Mouse (Mus musculus) midbrain, embryonic 10.5 days (tissue): ENCODE measurements around the gene Ifnk. TPM values are rescaled to one million over a fixed set of nuclear protein-coding genes. Genes with fewer than 3 reads are reported as not detected.

Experiments
- DNase-seq: peaks from one replicate; pipeline ENCODE4 v3.0.0-alpha.2; 2017; ENCODE audit warnings: low spot score
- H3K27ac ChIP-seq: fragments of 300-500 bp; sonication (generic); replicated peaks from 2 replicates; pipeline ENCODE4 v1.5.1; 2016; ENCODE audit warnings: mild to moderate bottlenecking
- H3K27me3 ChIP-seq: fragments of 300-500 bp; sonication (generic); 2 replicates; pipeline ENCODE4 v1.6.1; 2016; ENCODE audit warnings: low read depth, mild to moderate bottlenecking; ENCODE audit not compliant: poor library complexity, severe bottlenecking
- H3K36me3 ChIP-seq: fragments of 300-500 bp; sonication (generic); 2 replicates; pipeline ENCODE4 v1.6.1; 2016; ENCODE audit warnings: mild to moderate bottlenecking, moderate library complexity
- H3K4me1 ChIP-seq: fragments of 300-500 bp; sonication (generic); 2 replicates; pipeline ENCODE4 v1.6.1; 2016
- H3K4me3 ChIP-seq: fragments of 300-500 bp; sonication (generic); 2 replicates; pipeline ENCODE4 v1.5.1; 2016; ENCODE audit warnings: mild to moderate bottlenecking, moderate library complexity
- H3K9me3 ChIP-seq: fragments of 300-500 bp; sonication (generic); replicated peaks from 2 replicates; pipeline ENCODE4 v1.6.1; 2016; ENCODE audit warnings: mild to moderate bottlenecking
- WGBS: fragments of 180-500 bp; shearing (Covaris S2); methylation state at CpG from one replicate; pipeline ENCODE4 v1.1.7; 2016; 5-methylcytosine and 5-hydroxymethylcytosine counted together
- polyA plus RNA-seq: library from polyadenylated mRNA; unstranded; fragments of >200 nt; fragmentation: Nextera tagmentation; extraction: Ambion mirVana; gene quantifications from 2 replicates; pipeline ENCODE4 v1.2.1, GENCODE M21; 2016

The Ifnk gene
- polyA plus RNA-seq, 1 experiment from 2014 or later: 0.30 TPM

DNA sequence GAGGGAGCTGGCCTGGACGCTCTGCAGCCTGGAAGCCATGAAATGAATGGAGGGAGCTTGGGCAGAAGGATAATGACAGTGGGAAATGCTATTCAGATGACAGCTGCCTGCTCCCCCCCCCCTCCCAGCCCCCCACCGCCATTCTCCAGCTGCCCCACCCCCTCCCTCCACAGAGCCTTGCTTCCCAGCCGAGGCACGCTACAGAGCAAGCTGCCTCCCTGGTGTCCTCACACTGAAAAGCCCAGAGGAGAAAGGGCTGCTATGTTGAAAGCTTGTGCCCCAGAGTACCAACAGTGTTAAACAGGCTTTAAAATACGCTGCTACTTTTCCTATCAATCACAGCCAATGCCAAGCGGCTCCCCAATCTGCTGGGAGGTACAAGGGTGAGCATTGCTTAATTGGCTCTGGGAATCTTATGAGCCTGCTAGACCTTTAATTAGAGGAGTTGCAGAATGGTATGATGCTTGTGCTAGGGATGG, 26.5 kb upstream of the Ifnk start:
- Histone ChIP-seq H3K4me3 (peak overlapping the region; percentile 38), H3K27ac (peak overlapping the region; percentile 83), H3K27me3 (no peaks in the 10 kb centered on the region), H3K9me3 (no peaks in the 10 kb centered on the region), H3K4me1 (peaks cover 84% of the 10 kb centered on the region), H3K36me3 (no peaks in the 10 kb centered on the region)
- WGBS: 3% methylated on average over 6 of the region's 6 CpGs
- peak; percentile 76 for DNase-seq

DNA sequence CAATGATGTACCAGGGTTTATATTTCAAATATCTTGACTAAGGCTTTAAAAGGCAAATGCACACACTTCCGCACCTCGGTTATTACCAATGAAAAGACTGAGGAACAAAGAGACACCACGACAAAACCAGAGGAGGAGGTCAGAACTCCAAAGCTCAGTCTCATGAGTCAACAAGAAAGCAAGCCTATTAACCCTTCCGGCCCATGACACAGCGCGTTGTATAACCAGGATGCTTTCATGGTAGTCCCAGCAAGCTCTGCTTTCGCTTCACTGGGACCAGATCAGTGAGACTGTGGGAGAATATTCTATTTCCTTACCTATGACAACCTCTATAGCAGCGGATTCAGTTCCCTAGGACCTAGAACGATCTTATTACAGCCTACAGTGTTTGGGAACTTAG, 25.1 kb upstream of the Ifnk start:
- DNase-seq: no peak
- Histone ChIP-seq H3K9me3 (no peaks in the 10 kb centered on the region), H3K36me3 (no peaks in the 10 kb centered on the region), H3K4me3 (no peak overlapping the region), H3K27me3 (no peaks in the 10 kb centered on the region), H3K4me1 (peaks cover 73% of the 10 kb centered on the region), H3K27ac (peak overlapping the region; percentile 83)
- 58% methylated on average over 9 of the region's 9 CpGs for WGBS

DNA sequence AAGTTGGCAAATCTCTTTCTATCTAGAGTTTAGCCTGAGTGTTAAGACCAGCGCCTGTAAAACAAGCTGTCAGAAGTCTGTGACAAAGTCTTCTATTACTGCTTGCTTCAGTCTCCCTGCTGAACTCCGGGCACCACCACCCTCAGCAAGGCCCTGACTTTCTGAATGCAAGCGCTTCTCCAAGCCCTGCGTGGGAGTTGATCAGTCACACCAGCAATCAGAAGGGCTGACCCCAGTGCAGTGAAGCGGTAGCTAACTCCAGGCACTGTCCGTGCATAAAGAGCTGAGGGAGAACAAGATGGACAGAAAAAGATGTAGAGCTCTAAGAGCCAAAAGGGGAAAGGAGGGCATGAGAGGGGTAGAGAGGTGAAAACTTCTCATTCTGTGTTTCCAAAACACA, 24.1 kb upstream of the Ifnk start:
- H3K4me1 ChIP-seq: peaks cover 63% of the 10 kb centered on the region
- H3K36me3 ChIP-seq: peaks cover 4% of the 10 kb centered on the region; the same call in 1 of the 2 replicates

DNA sequence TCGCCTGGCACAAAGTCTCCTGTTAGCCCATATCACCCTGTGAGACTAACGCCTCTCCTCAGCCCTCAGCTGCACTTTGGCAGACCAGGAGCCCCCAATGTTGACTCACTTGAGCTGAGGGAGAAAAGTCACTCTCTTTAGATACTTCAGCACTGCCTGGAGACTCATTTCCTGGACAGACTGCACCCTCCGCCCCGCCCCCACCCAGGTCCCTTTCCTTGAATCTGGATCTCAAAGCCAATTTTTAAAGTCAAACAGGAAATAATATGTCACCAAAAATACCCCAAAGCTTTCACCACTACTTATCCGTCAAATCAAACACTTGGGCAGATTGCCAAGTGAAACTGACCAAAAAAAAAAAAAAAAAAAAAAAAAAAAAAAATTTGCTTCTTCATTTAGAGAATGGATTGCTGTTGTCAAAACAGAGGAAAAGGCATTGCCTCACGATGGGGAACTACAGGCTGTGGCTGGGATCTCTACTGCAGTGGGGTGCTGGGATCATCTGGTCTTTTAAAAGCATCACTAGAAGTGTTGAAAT, 21.4 kb upstream of the Ifnk start:
- Histone ChIP-seq H3K9me3 (no peaks in the 10 kb centered on the region), H3K4me1 (peaks cover 36% of the 10 kb centered on the region), H3K4me3 (no peak overlapping the region), H3K36me3 (peaks cover 9% of the 10 kb centered on the region; the same call in 1 of the 2 replicates), H3K27ac (no peak overlapping the region), H3K27me3 (no peaks in the 10 kb centered on the region)
- DNase-seq: no peak
- WGBS: 87% methylated on average over 6 of the region's 6 CpGs

More for the DNA sequence above, 24.1 kb upstream of the Ifnk start:
- 46% methylated on average over 6 of the region's 6 CpGs for WGBS
- H3K27me3 ChIP-seq: no peaks in the 10 kb centered on the region
- peak overlapping the region; percentile 52 for H3K27ac ChIP-seq
- no peak overlapping the region for H3K4me3 ChIP-seq
- no peak for DNase-seq
- no peaks in the 10 kb centered on the region for H3K9me3 ChIP-seq

DNA sequence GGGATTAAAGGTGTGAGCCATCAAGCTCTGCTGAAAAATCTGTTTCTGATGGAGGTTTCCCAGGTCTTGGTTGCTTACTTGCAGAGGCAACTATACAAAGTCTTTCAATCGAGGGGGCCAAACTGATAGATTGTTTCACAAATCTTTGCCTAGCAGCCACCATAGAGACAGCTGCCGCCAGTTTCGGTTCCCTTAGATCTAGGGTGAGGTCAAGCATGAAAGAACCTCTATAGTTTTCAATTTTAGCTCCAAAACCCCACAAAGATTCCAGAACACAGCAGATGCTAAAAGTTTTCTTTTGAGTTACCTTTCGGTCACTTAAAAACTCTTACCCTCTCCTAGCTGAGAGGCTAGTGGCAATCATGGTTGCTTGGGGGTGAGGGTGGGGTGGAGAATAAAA, 20.3 kb upstream of the Ifnk start:
- H3K36me3 ChIP-seq: peaks cover 9% of the 10 kb centered on the region; the same call in 1 of the 2 replicates
- no peaks in the 10 kb centered on the region for H3K9me3 ChIP-seq
- peaks cover 35% of the 10 kb centered on the region for H3K4me1 ChIP-seq
- no peaks in the 10 kb centered on the region for H3K27me3 ChIP-seq
- H3K27ac ChIP-seq: 0 out of 2 replicates have a peak overlapping the region, but pooled peaks have one; percentile 17
- H3K4me3 ChIP-seq: no peak overlapping the region
- DNase-seq: no peak
- 85% methylated on average over 4 of the region's 4 CpGs for whole genome bisulfite sequencing

DNA sequence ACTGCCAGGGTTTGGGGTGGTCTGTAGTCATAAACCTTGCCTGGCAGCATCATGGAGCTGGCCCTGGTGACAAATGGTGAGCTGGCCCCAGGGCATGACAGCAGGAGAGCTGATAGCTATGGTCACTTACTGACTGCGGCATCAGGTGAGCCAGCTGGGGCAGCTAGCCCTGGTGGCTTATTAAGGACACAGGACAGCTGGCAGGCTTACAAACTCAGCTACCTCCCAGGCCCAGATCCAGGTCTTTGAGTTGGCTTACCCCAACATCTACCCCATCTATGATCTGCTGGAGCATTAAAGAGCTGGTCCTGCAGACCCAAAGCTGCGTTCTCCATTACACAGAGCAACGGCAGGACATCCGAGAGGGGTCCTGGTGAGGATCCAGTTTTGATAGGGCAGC, 18.4 kb upstream of the Ifnk start:
- WGBS: 89% methylated on average over 4 of the region's 4 CpGs
- Histone ChIP-seq H3K4me1 (peaks cover 21% of the 10 kb centered on the region), H3K27ac (0 out of 2 replicates have a peak overlapping the region, but pooled peaks have one; percentile 28), H3K36me3 (peaks cover 9% of the 10 kb centered on the region; the same call in 1 of the 2 replicates), H3K9me3 (no peaks in the 10 kb centered on the region), H3K4me3 (no peak overlapping the region), H3K27me3 (no peaks in the 10 kb centered on the region)
- no peak for DNase-seq

DNA sequence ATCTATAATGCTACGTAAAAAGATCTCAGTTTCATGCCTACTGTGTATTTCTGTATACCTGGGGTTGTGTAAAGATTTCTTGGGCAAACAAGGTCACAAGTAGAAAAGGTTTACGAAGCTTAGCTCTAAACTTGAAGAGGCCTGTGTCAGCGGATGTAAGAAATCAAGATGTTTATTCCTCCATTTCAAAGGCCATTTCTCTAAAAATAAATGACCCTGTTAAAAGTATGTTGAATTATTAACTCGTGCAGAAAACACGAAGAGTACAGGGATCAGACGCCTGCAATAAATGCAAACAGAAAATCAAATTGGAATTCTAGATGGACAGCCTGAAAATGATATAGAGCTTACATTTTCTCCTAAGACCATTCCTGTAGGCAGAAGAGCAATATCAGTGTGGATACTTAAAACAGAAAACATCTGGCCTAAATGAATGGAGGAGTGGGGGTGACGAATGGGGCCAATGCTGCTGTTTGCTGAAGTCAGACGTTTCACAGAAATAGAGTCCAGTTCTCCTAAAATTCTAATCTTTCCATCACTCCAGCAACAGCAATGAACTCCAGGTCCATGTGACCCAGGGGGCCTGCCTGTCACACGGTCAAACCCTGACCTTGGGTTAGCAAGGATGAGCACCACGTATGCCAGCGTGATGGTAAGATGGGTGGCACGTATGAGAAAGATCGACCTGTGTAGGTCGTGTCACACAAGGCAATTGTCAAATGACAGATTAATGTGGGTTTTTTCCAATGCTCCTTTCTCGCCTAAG, 16.8 kb upstream of the Ifnk start:
- Histone ChIP-seq H3K27ac (no peak overlapping the region), H3K36me3 (peaks cover 9% of the 10 kb centered on the region; the same call in 1 of the 2 replicates), H3K27me3 (no peaks in the 10 kb centered on the region), H3K4me1 (peaks cover 17% of the 10 kb centered on the region), H3K4me3 (no peak overlapping the region), H3K9me3 (no peaks in the 10 kb centered on the region)
- 90% methylated on average over 15 of the region's 15 CpGs for WGBS
- no peak for DNase-seq

DNA sequence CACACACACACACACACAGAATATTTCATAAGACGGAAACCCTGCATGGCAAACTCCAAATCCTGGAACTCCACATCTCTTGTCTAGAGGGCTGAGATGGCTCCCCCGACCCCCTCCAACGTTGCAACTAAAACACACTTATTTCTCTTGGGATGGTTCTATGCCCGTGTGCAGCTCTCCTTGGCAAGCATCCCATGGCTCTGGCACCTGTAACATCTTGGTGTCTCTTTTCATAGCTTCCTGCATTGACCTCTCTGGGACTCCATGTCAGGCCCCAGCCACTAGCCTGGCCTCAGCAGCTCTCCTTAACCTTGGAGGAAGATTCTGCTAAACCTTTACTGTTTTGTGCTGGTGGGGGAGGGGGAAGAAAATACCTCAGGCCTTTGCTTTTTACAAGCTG, 16.1 kb upstream of the Ifnk start:
- H3K4me3 ChIP-seq: no peak overlapping the region
- no peaks in the 10 kb centered on the region for H3K9me3 ChIP-seq
- WGBS: 83% methylated on average over 4 of the region's 4 CpGs
- DNase-seq: no peak
- H3K36me3 ChIP-seq: peaks cover 9% of the 10 kb centered on the region; the same call in 1 of the 2 replicates
- no peaks in the 10 kb centered on the region for H3K27me3 ChIP-seq
- H3K27ac ChIP-seq: 0 out of 2 replicates have a peak overlapping the region, but pooled peaks have one; percentile 28
- peaks cover 17% of the 10 kb centered on the region for H3K4me1 ChIP-seq

DNA sequence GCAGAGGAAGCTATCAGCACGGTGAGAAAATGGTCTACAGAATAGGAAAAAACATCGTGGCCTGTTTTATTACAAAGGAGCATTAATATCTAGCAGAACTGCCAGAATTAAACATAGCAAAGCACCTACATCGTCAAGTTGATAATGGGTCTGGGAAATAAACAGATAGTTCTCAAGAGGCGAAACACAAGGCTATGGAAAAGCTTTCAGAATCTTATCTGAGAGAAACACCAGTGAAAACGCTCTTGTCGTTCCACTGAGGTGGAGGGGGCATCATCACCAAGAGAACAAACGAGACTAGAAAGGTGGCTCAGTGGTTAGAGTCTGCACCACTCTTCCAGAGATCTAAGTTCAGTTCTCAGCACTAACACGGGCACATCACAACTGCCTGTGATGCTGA, 14.9 kb upstream of the Ifnk start:
- Histone ChIP-seq H3K27ac (no peak overlapping the region), H3K36me3 (peaks cover 8% of the 10 kb centered on the region; the same call in 1 of the 2 replicates), H3K9me3 (no peaks in the 10 kb centered on the region), H3K4me1 (peaks cover 15% of the 10 kb centered on the region), H3K4me3 (no peak overlapping the region), H3K27me3 (no peaks in the 10 kb centered on the region)
- 89% methylated on average over 8 of the region's 8 CpGs for WGBS
- no peak for DNase-seq

DNA sequence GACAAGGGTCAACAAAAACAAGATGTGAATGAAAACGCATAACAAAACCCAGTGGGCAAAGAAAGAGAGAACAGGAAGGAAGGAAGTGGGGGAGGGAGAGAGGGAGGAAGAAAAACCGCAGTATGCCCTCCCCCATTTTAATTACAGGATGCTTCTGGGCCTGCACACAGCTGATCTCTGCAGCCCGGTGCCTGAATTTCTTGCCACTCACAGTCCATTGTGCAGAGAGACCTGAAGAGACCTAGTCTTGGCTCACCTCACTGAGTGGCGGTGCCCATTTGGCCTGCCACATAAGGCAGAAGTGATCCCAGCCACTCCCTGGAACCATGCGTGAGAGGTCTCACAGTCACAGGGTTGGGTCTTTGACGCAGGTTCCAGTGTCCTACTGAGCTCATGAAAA, 13.8 kb upstream of the Ifnk start:
- Histone ChIP-seq H3K36me3 (0 out of 2 replicates have a peak, but pooled peaks cover 5% of the 10 kb centered on the region), H3K4me3 (no peak overlapping the region), H3K9me3 (no peaks in the 10 kb centered on the region), H3K27me3 (no peaks in the 10 kb centered on the region), H3K27ac (no peak overlapping the region), H3K4me1 (peaks cover 15% of the 10 kb centered on the region)
- no peak for DNase-seq
- WGBS: 59% methylated on average over 6 of the region's 6 CpGs

DNA sequence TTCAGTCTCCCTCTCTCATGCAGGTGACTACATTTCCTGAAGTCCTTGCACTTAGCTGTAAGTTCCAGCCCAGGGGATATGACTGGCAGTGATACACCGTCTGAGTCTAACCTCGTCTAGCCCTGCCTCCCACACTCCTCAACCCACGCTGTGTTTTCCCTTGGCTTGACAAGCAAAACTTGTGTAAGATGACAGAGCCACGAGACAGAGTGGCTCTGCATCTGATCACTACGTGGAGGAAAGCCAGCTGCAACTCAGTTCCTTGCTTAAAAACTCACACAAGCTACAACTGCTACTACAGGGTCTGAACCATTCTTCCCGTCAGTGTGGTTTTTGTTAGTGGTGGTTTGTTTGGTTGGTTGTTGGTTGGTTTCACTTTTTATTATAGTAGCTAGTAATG, 11.5 kb upstream of the Ifnk start:
- Histone ChIP-seq H3K27ac (no peak overlapping the region), H3K4me1 (peaks cover 15% of the 10 kb centered on the region), H3K36me3 (no peaks in the 10 kb centered on the region), H3K4me3 (no peak overlapping the region), H3K9me3 (no peaks in the 10 kb centered on the region), H3K27me3 (no peaks in the 10 kb centered on the region)
- 84% methylated on average over 6 of the region's 6 CpGs for WGBS
- no peak for DNase-seq

DNA sequence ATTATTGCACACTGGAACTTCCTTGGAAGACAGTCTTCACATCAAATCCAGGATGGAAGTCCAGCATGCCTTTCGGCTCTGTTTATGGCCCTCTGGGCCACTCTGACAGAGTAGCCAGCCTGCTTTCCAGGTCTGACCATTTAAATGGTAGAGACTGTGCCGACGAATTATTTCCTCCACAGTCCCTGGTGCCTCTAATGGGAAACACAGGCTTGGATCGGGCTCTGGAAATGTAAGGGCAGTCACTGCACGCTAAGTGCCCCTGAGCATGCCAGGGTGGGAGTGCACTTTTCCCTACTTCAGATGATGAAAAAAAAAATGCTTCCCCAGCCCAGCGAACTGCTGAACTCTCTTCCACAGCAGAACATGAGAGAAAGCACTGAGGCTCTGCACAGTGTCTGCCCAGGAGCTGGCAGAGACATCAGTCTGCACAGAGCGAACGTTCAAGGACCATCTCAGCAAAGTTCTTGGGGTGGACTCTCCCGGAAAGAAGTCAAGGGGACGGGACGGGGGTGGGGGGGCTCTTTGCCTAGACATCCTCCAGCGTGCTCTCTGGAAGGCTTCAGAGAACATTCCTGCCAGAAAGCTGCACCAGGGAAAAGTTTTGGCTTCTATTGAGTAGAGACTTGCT, 8.3 kb upstream of the Ifnk start:
- no peak overlapping the region for H3K27ac ChIP-seq
- H3K9me3 ChIP-seq: no peaks in the 10 kb centered on the region
- H3K4me3 ChIP-seq: no peak overlapping the region
- H3K4me1 ChIP-seq: no peaks in the 10 kb centered on the region
- WGBS: 85% methylated on average over 12 of the region's 12 CpGs
- H3K36me3 ChIP-seq: no peaks in the 10 kb centered on the region
- H3K27me3 ChIP-seq: no peaks in the 10 kb centered on the region
- DNase-seq: no peak

DNA sequence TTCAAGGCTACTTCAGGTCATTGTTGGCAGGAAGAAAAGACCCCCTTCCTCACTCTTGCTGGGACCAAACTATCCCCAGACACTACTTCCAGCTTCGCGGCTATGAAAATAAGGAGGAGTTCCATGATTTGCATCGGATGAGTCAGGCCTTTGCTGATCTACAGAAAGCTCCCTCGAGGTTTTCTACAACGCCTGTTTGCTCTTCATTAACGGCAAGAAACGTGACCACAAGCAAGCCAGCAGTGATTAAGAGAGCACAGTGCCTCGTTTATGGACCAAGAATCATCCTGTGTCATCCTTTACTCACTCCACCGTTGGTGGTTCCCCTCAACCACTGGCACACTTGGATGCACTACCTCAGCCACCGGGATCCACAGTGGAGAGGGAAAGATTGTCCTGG, 6.1 kb upstream of the Ifnk start:
- no peaks in the 10 kb centered on the region for H3K4me1 ChIP-seq
- H3K4me3 ChIP-seq: no peak overlapping the region
- H3K9me3 ChIP-seq: no peaks in the 10 kb centered on the region
- H3K27ac ChIP-seq: no peak overlapping the region
- WGBS: 91% methylated on average over 10 of the region's 10 CpGs
- no peaks in the 10 kb centered on the region for H3K27me3 ChIP-seq
- no peaks in the 10 kb centered on the region for H3K36me3 ChIP-seq
- DNase-seq: no peak
